In the genomic region with DNA sequence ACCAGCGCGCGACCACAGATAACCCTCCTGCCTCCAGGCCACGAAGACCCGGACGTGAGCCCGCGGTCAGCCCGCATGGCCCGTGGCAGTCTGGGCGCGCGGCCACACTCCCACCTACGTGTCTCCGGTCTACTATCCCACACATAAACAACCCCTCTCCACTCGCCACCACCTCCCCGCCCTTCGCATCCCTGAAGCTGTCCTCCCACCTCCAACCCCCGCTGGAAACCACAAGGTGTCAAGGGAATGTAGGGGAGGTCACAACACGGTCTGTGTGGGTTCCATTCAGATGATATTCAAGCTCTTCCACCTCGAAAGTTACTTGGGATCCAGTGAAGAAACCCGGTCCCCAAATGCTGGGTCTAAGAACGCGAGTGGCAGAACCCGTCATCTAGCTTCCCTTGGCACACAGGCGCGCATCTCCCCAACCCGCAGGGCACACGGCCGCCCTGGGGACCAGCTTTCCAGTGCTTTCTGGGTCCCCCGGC, we compare ENCODE assay signal across 8 mouse cellular contexts. TPM values are rescaled to one million over a fixed set of nuclear protein-coding genes. Genes with fewer than 3 reads are reported as not detected.
DNase-seq lines count a peak whose midpoint lies in the region; ATAC-seq lines count a peak whose summit lies in the region.

No protein-coding gene starts in this region.

- H3K4me2 ChIP-seq in heart, embryonic 12.5 days = peak overlapping the region; percentile 98
- H3K4me2 ChIP-seq in limb, embryonic 12.5 days = peak overlapping the region; percentile 98
- peak overlapping the region; percentile 96 for H3K4me2 ChIP-seq in neural tube, embryonic 13.5 days

- H3K27me3 ChIP-seq in heart, embryonic 12.5 days (replicated peaks) = peaks cover 52% of the 10 kb centered on the region
- H3K27me3 ChIP-seq in limb, embryonic 12.5 days = peaks cover 15% of the 10 kb centered on the region
- peaks cover 22% of the 10 kb centered on the region for H3K27me3 ChIP-seq in neural tube, embryonic 13.5 days

- WGBS in heart, embryonic 12.5 days = under 1% methylated on average over 31 of the region's 31 CpGs
- WGBS in limb, embryonic 12.5 days = 0% methylated on average over 31 of the region's 31 CpGs
- under 1% methylated on average over 28 of the region's 31 CpGs for WGBS in neural tube, embryonic 13.5 days

- DNase-seq in adrenal gland, adult (ENCODE audit: inconsistent age in 2 of 2, low spot score in 1 of 2) = peak; percentile 50 to 84
- DNase-seq in adrenal gland, adult 8-10 months = no peak
- peak; percentile 8 for DNase-seq in thymus, postnatal 4 days
- no peak for DNase-seq in thymus, postnatal 0 days (ENCODE audit: low spot score)
- no peak for DNase-seq in spleen, postnatal 10 days (ENCODE audit: low spot score in 2 of 2)

- peaks cover 12% of the 10 kb centered on the region for H3K4me1 ChIP-seq in heart, embryonic 12.5 days (replicated peaks)
- H3K4me1 ChIP-seq in limb, embryonic 12.5 days (replicated peaks) = peaks cover 20% of the 10 kb centered on the region
- peaks cover 28% of the 10 kb centered on the region for H3K4me1 ChIP-seq in neural tube, embryonic 13.5 days (replicated peaks)

- H3K36me3 ChIP-seq in heart, embryonic 12.5 days = no peaks in the 10 kb centered on the region
- no peaks in the 10 kb centered on the region for H3K36me3 ChIP-seq in limb, embryonic 12.5 days
- no peaks in the 10 kb centered on the region for H3K36me3 ChIP-seq in neural tube, embryonic 13.5 days

- peak overlapping the region; percentile 74 for H3K4me3 ChIP-seq in heart, embryonic 12.5 days
- H3K4me3 ChIP-seq in limb, embryonic 12.5 days (replicated peaks) = peak overlapping the region; percentile 84
- peak overlapping the region; percentile 79 for H3K4me3 ChIP-seq in neural tube, embryonic 13.5 days

- no peak overlapping the region for H3K27ac ChIP-seq in heart, embryonic 12.5 days (ENCODE audit: poor library complexity, severe bottlenecking)
- H3K27ac ChIP-seq in limb, embryonic 12.5 days = peak overlapping the region; percentile 83; the same call in 1 of the 2 replicates
- peak overlapping the region; percentile 92 for H3K27ac ChIP-seq in neural tube, embryonic 13.5 days (replicated peaks)

- peak overlapping the region; percentile 63 for H3K9ac ChIP-seq in heart, embryonic 12.5 days
- peak overlapping the region; percentile 86 for H3K9ac ChIP-seq in limb, embryonic 12.5 days (replicated peaks)
- peak overlapping the region; percentile 92 for H3K9ac ChIP-seq in neural tube, embryonic 13.5 days

- H3K9me3 ChIP-seq in heart, embryonic 12.5 days (replicated peaks) = no peaks in the 10 kb centered on the region
- H3K9me3 ChIP-seq in limb, embryonic 12.5 days = no peaks in the 10 kb centered on the region
- H3K9me3 ChIP-seq in neural tube, embryonic 13.5 days = no peaks in the 10 kb centered on the region

- no peak for ATAC-seq in heart, embryonic 12.5 days (ENCODE audit: insufficient number of reproducible peaks, low FRiP score)
- ATAC-seq in limb, embryonic 12.5 days (ENCODE audit: insufficient number of reproducible peaks, insufficient read depth, low FRiP score, low TSS enrichment, low read depth) = no peak
- ATAC-seq in neural tube, embryonic 13.5 days (ENCODE audit: low read depth) = peak; percentile 28; the same call in 1 of the 2 replicates

RNA-seq across cellular contexts. Expression of gene Klhl29, which starts 1.2 kb away (rescaled TPM):
- total RNA-seq in adrenal gland, adult 8-10 months (2022) = 10 to 100 TPM; 17.1 to 26.7 (median 20.1) TPM
- 0.39 TPM in 2 replicates for polyA plus RNA-seq in thymus, postnatal 0 days (2015; fragmentation: Nextera tagmentation; extraction: Ambion mirVana)
- 0.42 and 0.48 TPM in 2 replicates for polyA plus RNA-seq in heart, embryonic 12.5 days (2016; fragmentation: Nextera tagmentation; extraction: Ambion mirVana)
- polyA plus RNA-seq in limb, embryonic 12.5 days (2016; fragmentation: Nextera tagmentation; extraction: Ambion mirVana) = 2.9 and 3.1 TPM in 2 replicates
- polyA plus RNA-seq in neural tube, embryonic 13.5 days (2015; fragmentation: Nextera tagmentation; extraction: Ambion mirVana) = 2.7 and 2.8 TPM in 2 replicates

Comparison
In these comparisons a context has a peak if more than half of its experiments do, and no peak if none do; other contexts are left out.
1. DNase-seq: peak in adrenal gland, adult (2 of 2) and thymus, postnatal 4 days (single experiment); none in adrenal gland, adult 8-10 months (single experiment), thymus, postnatal 0 days (single experiment) and spleen, postnatal 10 days (0 of 2).
2. Peak in every context shown above with its lines, with median percentiles within 50 percentile points of each other: H3K4me2 ChIP-seq, H3K4me3 ChIP-seq and H3K9ac ChIP-seq.